Mouse (Mus musculus) left cerebral cortex, postnatal 10 days (tissue): ENCODE measurements around the gene Gm20425. TPM values are rescaled to one million over a fixed set of nuclear protein-coding genes. Genes with fewer than 3 reads are reported as not detected.
"Not testable (repeated sequence)": the region's sequence is repeated elsewhere in the genome, so short reads cannot be mapped to it uniquely, and the experiment has no call there.

Experiments used
- DNase-seq, 2 experiments: peaks; one replicate each; pipeline ENCODE4 v3.0.0; 2021 to 2022; ENCODE audit warnings: low spot score in 2 of 2, mixed read lengths in 1 of 2; ENCODE audit errors: extremely low spot score in 1 of 2
- intact Hi-C: fragments of 180-260 bp; cut with DNase I; formaldehyde crosslinking; loops from one replicate; pipeline ENCODE4 v1.15.1; 2025
- total RNA-seq, 2 experiments: library from RNA; stranded (reverse); gene quantifications; 2 replicates each; pipeline ENCODE4 v1.2.3; 2021

Gm20425 gene
- total RNA-seq, 2 experiments from 2014 or later = 2.9 to 4.2 TPM

DNA sequence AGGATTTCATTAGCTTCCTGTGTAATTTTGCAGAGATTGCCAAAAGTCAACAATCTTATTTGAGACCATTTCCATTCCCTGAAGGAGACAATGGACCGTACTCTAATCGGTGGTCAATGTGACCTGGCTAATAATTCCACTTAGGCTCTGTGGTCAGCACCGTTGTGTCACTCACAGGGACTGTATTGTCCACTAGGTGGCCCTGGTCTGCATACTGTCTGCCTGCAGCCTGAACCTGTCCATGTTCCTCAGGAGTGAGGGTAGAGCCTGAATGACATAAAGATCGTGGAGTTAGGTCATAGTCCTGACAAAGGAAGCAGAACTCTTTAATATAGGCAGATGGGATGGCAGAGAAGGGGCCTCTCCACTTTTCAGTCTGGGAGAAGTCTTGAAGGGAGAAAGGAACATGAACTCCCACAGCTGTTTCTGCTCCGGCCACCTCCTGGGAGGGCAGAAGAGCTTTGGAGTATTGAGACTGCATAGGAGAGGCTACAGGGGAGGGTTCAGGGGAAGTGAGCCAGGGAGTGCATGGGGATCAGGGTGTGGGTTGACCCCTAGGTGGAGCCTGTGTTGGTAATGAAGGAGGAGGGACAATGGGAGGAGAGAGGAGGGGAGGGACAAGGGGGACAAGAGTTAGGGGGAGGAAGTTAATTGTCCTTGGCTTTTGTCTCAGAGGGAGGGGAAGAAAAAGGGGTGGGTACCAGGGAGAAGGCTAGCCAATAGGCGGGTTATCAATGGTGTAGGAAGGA, 55.2 kb downstream of the Gm20425 start:
- intact Hi-C loops = loop anchor here (5.0 kb wide), 1 partner anchor 83 kb away; no protein-coding TSS in a partner anchor

DNA sequence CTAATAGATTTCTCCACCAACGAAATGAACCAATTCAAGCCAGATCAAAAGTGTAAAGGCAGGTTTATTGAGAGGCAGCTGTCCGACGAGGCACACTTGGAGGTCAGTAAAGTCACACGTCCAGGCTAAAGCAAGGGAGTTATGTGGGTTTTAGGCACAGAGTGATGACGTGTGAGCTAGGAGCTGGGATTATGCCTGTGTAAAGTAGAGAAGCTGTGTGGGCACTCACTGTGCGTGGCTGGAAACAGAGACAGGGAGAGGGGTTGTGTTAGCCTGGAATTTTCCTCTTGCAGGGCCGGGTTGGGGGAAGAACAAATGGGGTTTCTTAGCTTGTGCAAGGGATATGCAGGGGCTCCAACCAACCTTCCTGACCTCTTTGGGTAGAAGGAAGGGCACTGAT, 61.3 kb downstream of the Gm20425 start:
- no peak for DNase-seq
- intact Hi-C loops = no loop called here

More for the DNA sequence above, 55.2 kb downstream of the Gm20425 start:
- DNase-seq = peak in 1 of 2 experiments; percentile 46

DNA sequence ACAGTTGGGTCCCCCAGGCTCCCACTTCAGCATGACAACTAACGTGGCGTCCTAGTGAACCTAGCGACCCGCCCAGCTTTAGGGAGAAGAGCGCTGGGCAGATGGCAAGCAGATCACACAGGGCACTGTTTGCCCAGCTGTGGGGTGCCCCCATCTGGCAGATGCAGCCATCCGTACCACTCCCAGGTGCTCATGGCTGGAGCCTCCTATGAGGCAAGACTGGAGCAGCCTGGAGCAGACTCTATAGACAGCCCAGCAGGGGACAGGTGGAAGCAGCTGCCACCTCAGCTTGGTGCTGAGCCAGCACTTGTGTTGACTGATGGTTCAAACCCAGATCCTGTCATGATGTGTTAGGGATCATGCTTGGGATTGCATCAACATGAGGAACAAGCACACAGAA, 62.1 kb downstream of the Gm20425 start:
- DNase-seq = peak in 1 of 2 experiments; percentile 20
- intact Hi-C loops = no loop called here

DNA sequence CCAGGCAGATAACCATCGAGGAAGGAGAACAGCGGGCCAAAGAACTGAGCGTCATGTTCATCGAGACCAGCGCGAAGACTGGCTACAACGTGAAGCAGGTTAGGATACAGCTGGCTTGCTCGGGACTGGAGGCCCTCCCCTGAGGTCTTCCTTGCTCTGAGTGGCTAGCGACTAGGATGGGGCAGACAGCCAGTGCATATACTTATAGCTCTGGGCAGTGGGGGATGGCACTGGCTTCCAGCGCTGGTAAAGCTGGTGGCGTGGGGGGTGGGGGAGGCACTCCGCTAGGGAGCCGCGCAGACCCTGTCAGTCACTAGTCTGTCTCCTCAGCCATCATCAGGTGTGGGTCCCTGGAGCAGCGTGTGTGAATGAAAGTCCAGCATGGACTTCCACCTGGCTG, 66.3 kb downstream of the Gm20425 start:
- DNase-seq = no peak
- intact Hi-C loops = no loop called here

DNA sequence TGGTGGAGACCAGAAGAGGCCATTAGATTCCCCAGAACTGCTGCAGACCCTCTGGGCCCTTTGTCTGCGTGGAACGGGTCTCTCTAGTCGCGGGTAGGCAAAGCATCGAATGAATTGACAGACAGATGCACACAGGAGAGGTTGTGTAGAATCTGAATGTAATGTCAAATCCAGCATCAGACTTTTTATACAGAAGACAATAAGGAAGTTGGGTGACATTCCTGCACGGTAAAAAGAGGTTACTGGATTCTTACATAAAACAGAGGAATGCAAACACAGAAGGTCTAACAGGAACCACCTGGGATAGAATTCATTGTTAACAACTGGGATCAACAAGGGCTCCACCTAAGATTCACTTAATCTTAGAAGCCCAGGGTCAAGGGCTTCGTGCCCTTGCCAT, 74.9 kb downstream of the Gm20425 start:
- DNase-seq, intact Hi-C loops: not testable (repeated sequence)

DNA sequence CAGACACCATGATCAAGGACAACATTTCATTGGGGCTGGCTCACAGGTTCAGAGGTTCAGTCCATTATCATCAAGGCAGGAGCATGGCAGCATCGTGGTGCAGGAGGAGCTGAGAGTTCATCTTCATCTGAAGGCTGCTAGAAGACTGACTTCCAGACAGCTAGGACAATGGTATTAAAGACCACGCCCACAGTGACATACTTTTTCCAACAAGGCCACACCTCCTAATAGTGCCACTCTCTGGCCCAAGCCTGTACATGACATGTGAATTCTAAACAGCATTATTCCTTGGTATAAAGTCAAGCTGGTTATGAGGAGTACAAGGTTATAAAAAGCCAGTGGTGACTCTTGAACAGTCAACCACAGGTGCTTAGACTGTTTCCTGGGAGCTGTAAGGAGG, 75.5 kb downstream of the Gm20425 start:
- intact Hi-C loops = no loop called here
- DNase-seq = no peak

DNA sequence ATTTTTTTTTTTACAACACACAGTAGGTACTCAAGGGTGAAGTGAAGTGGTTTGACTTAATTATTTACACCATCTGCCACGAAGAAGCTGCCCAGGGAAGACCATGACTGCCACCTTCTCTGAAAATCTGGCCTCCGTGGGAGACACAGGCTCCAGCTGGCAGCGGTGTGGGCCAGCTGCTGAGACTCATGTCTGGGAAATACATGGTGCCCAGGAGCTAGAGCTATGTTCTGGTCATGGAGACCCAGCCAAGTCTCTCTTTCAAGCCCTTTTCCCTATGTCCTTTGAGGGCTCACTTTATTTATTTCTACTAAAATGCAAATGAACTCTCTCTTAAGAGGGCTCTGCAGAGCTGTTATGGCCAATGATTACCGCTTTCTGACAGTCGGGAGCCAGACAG, 76.8 kb downstream of the Gm20425 start:
- no peak for DNase-seq
- intact Hi-C loops = no loop called here

DNA sequence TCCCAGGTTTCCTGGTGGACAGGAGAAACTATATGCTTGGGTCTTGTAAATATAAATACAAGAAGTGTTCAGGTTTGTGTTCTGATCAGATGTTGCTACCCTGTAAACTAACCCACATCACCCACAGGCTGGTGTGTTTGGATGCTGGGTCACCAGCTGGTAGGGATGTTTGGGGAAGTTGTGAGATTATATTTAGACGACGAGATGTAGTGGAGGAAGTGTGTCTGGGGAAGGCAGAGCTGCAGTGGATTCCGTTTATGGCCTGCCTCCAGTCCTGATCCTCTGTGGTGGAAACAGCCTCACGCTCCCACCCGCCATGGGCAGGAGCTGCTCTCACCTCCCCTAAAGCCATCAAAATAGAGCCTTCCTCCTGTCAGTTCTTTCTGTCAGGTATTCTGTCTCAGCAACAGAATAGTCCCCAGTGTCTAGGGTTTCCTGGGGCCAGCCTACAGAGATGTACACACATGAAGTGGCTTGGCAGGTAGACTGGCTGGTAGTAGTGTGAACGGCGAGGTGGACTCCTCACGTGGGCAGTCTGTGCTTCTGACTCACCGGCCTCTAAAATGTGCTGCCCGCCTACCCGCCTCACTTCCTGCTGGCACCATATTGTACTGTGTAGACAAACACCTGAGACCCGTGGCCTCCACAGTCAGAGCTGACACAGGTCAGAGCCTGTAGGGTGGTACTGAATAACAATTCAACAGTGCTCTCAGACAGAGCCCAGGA, 80.9 kb downstream of the Gm20425 start:
- intact Hi-C loops = no loop called here
- no peak for DNase-seq

DNA sequence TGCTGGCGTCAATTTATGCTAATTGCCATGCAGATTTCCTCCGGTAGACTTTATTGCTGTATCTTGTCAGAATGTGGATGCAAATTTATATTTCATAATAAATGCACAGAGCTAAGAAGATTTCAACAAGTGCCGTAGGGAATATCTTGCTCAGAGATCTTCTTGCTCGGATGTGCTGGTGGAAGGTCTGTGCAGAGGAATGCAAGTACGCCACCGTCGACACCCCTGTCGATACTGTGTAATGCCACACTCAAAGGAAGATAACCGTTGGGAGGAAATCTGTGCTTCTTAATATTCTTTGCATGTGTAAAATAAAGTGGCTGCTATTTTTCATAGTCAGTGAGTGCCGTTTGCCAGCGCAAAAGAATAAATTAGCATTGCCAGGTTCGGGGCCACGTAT, 83.0 kb downstream of the Gm20425 start:
- DNase-seq = no peak
- intact Hi-C loops = no loop called here

DNA sequence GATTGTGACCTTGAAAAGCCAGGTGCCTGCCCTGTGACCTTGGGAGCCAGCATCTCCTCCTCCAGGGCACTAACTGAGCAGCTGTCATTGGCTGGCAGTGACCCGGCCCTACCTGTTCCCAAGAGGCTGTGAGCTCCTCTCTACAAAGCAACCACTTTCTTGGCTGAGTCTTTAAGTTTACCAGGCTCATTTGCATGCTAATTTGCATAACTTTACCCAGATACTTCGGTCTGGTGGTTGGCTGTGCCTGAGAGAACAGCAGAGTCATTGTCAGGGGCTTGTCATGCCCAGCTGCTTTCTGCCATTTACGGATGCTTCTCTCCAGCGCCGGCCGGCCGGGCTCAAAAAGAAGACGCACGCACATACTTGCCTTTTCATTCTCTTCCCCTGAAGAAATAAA, 83.4 kb downstream of the Gm20425 start:
- intact Hi-C loops = no loop called here

DNA sequence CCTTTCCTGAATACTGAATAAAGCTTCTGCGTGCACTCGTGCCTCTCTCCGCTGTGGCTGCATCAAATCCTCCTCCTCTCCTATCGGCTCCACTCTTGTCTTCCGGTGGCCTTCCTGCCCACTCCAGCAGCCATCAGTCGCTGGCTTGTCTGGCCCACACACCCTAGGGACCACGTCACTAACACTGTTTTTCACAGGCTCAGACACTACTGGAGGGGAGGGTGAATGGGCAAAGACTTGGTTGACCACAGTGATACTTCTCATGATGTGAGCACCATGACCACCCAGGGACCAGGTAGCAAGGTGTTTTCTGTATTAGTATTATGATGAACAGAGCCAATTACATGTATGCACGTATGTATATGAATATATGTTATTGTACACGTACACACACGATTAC, 83.8 kb downstream of the Gm20425 start:
- no peak for DNase-seq
- intact Hi-C loops = no loop called here

More for the DNA sequence above, 83.4 kb downstream of the Gm20425 start:
- DNase-seq = no peak

DNA sequence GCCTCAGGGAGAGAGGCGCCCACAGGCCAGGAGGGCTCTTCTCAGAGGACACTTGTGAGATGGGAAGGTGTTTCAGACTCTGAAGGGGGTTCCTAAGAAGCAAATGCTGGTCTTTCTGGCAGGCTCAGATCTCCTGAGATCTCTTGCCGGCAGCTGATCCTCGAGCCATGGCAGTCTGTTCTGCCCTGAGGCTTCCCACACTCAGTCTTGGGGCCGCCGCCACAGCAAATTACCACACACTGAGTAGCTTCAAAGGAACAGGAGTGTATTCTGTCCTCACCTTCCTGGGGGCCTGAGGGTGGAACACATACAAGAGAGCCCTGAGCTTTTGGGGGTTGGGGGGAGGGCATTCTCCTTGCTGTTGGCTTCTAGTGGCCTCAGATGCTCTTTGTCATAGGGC, 84.8 kb downstream of the Gm20425 start:
- DNase-seq = no peak
- intact Hi-C loops = no loop called here

DNA sequence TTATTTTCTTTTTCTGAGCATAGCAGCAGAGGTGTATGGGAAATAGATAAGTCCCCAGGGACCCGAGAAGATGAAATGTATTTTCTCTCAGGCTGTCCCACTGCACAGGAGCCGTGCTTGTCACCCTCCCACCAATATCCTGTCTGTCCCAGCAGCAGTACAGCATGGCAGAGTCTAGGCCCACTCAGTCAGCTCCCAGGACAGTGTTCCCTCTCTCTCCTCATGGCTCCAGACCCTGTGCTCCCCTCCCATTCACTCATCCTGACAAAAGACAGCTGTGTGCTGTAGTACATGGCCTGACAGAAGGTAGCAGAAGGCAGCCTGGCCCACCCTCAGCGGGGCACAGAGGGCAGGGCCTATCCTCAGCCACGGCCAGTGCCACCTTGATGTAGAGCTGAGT, 86.2 kb downstream of the Gm20425 start:
- intact Hi-C loops = no loop called here
- no peak for DNase-seq

DNA sequence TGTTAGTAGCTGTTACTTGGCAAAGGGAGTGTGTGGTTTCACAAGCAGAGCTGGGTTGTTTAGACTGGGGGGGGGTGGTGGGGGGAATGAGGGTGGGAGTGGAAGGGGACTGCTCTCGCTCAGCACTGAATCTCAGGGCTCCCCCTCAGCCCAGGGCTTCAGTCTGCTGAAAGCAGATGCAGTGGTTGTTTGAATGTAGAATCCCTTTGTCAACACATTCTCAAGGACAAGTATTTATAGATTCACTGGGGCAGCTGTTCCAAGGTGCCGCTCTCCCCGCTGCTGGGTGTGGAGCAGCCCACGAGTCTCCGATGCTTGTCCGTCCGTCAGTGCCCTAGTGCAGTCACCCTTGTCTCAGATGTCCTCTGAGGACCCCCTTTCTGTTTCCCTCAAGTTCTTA, 88.8 kb downstream of the Gm20425 start:
- no peak for DNase-seq
- intact Hi-C loops = no loop called here

DNA sequence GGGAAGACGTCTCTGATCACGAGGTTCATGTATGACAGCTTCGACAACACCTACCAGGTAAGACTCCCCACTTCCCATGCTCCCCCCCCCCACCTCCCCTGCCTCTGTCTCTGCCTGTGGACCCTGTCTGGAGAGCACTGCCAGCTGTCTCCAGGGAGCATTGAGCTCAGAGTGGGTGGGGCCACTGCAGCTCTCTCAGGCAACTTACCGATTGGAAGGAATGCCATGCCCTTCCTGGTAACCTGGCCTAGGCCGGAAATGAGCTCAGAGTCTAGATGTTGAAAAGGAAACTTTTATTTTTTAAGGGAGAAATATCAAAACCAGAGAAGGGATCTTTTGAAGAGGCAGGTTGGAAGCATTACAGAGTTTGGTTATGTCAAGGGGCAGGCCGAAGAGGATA, 89.7 kb downstream of the Gm20425 start:
- intact Hi-C loops = no loop called here
- DNase-seq = no peak

Other genes with a start within 250 kb of the Gm20425 start
- 1 to 10 TPM; 1.9 to 3.2 TPM for gene Slco2a1, start 241.6 kb downstream of the Gm20425 start, total RNA-seq
- 100 to 1,000 TPM; 623 to 633 TPM for gene Rab6b, start 118.5 kb downstream of the Gm20425 start, total RNA-seq
- 10 to 100 TPM; 20.9 to 22.4 TPM for gene Srprb, start 28.2 kb downstream of the Gm20425 start, total RNA-seq
- gene Trf, start 137 bp upstream of the Gm20425 start, total RNA-seq = 10 to 100 TPM; 13.7 to 19.2 TPM
- under 1 TPM; 0.49 to 0.99 TPM for gene 1300017J02Rik, start 74.8 kb upstream of the Gm20425 start, total RNA-seq
- 10 to 100 TPM; 26.0 to 27.4 TPM for gene Topbp1, start 74.9 kb upstream of the Gm20425 start, total RNA-seq
- 100 to 1,000 TPM; 101 to 107 TPM for gene Cdv3, start 135.5 kb upstream of the Gm20425 start, total RNA-seq